Mouse (Mus musculus) heart, embryonic 13.5 days (tissue): ENCODE measurements around the gene Hoxb3. TPM values are rescaled to one million over a fixed set of nuclear protein-coding genes. Genes with fewer than 3 reads are reported as not detected.

Source experiments
- ATAC-seq: fragments of 200-750 bp; cut with Nextera tagmentation; 2 replicates; pipeline ENCODE4 v1.8.0; 2017; ENCODE audit warnings: moderate TSS enrichment; ENCODE audit not compliant: insufficient number of reproducible peaks, low FRiP score, low TSS enrichment; ENCODE audit errors: extremely low read depth
- H3K27ac ChIP-seq: fragments of 300-500 bp; sonication (generic); replicated peaks from 2 replicates; pipeline ENCODE4 v1.5.1; 2015; ENCODE audit warnings: moderate library complexity, mild to moderate bottlenecking, inconsistent platforms
- H3K27me3 ChIP-seq: fragments of 300-500 bp; sonication (generic); replicated peaks from 2 replicates; pipeline ENCODE4 v1.6.1; 2015; ENCODE audit warnings: mild to moderate bottlenecking, inconsistent platforms
- H3K36me3 ChIP-seq: fragments of 300-500 bp; sonication (generic); 2 replicates; pipeline ENCODE4 v1.6.1; 2015; ENCODE audit warnings: mild to moderate bottlenecking, inconsistent platforms
- H3K4me1 ChIP-seq: fragments of 300-500 bp; sonication (generic); 2 replicates; pipeline ENCODE4 v1.6.1; 2015; ENCODE audit warnings: inconsistent platforms
- H3K4me2 ChIP-seq: fragments of 300-500 bp; sonication (generic); 2 replicates; pipeline ENCODE4 v1.6.1; 2015; ENCODE audit warnings: inconsistent platforms, mild to moderate bottlenecking, moderate library complexity
- H3K4me3 ChIP-seq: fragments of 300-500 bp; sonication (generic); 2 replicates; pipeline ENCODE4 v1.5.1; 2015; ENCODE audit warnings: moderate library complexity, mild to moderate bottlenecking, inconsistent platforms
- H3K9ac ChIP-seq: fragments of 300-500 bp; sonication (generic); 2 replicates; pipeline ENCODE4 v1.6.1; 2015; ENCODE audit warnings: inconsistent platforms, mild to moderate bottlenecking, moderate library complexity
- H3K9me3 ChIP-seq: fragments of 300-500 bp; sonication (generic); 2 replicates; pipeline ENCODE4 v1.6.1; 2016; ENCODE audit warnings: inconsistent platforms
- WGBS: fragments of 180-500 bp; shearing (Covaris S2); methylation state at CpG from one replicate; pipeline ENCODE4 v1.1.7; 2015; ENCODE audit warnings: mixed read lengths; 5-methylcytosine and 5-hydroxymethylcytosine counted together
- polyA plus RNA-seq: library from polyadenylated mRNA; unstranded; fragments of >200 nt; fragmentation: Nextera tagmentation; extraction: Ambion mirVana; gene quantifications from 2 replicates; pipeline ENCODE4 v1.2.1, GENCODE M21; 2015

The Hoxb3 gene
- polyA plus RNA-seq, 1 experiment from 2014 or later, result 1.1 TPM

DNA sequence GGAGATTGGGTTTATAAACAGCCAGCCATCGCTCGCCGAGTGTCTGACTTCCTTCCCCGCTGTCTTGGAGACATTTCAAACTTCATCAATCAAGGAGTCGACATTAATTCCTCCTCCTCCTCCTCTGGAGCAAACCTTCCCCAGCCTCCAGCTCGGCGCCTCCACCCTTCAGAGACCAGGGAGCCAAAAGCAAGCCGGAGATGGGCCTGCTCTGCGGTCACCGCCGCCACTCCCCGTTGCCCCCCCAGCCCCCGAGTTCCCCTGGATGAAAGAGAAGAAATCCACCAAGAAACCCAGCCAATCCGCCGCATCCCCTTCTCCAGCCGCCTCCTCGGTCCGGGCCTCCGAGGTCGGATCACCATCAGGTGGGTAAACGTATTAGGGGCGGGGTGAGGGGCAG lies 28.7 kb downstream of the Hoxb3 start:
- peak overlapping the region; percentile 82 for H3K27ac ChIP-seq
- H3K4me2 ChIP-seq, result peak overlapping the region; percentile 69
- no peaks in the 10 kb centered on the region for H3K9me3 ChIP-seq
- peaks cover 30% of the 10 kb centered on the region for H3K4me1 ChIP-seq
- no peaks in the 10 kb centered on the region for H3K36me3 ChIP-seq
- 3% methylated on average over 22 of the region's 22 CpGs for WGBS
- ATAC-seq, result no peak
- H3K9ac ChIP-seq, result peak overlapping the region; percentile 82
- peaks cover 93% of the 10 kb centered on the region for H3K27me3 ChIP-seq
- H3K4me3 ChIP-seq, result peak overlapping the region; percentile 55

DNA sequence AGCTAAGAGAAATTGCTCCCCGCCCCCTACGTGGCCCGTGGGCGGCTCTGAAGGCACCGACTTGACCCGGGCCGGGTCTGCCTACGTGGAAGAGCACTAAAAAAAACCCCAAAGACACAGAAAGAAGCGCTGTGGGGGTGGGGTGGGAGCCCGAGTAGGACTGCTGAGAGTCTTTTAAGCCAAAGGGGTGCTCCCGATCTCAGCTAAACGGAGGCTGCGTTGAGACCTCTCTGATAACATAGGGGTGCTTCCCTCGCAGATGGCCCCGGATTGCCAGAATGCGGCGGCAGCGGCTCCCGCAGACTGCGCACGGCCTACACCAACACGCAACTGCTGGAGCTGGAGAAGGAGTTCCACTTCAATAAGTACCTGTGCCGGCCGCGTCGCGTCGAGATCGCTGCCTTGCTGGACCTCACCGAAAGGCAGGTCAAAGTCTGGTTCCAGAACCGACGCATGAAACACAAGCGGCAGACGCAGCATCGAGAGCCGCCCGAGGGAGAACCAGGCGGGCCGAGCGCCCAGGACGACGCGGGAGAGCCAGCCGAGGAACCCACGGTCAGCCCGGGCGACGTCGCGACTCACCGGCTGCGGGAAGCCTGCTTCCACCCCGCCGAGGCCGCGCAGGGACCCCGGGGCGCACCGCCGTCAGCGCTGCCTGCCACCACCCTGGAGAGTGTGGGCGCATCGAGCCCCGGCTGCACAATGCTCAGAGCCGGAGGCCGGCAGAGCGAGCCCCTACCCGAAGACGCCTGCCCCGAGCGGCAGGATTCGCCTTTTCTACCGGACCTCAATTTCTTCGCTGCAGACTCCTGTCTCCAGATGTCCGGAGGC lies 29.8 kb downstream of the Hoxb3 start:
- no peaks in the 10 kb centered on the region for H3K36me3 ChIP-seq
- peak overlapping the region; percentile 55 for H3K4me3 ChIP-seq
- peak overlapping the region; percentile 82 for H3K27ac ChIP-seq
- under 1% methylated on average over 75 of the region's 75 CpGs for WGBS
- H3K27me3 ChIP-seq, result peaks cover 95% of the 10 kb centered on the region
- H3K4me1 ChIP-seq, result peaks cover 30% of the 10 kb centered on the region
- H3K9ac ChIP-seq, result peak overlapping the region; percentile 82
- no peak for ATAC-seq
- no peaks in the 10 kb centered on the region for H3K9me3 ChIP-seq
- peak overlapping the region; percentile 69 for H3K4me2 ChIP-seq

DNA sequence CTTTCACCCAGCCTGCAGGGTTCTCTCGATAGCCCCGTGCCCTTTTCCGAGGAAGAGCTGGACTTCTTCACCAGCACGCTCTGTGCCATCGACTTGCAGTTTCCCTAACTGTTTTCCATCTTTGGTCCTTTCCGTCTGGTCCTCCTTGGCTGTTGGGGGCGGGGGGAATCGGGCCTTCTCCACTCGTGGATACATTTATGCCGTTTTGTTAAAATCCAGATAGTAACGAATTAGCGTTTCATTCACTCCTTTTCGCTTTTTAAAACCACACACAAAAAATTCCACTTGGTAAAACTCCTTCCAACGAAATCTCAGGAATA lies 30.4 kb downstream of the Hoxb3 start:
- 3% methylated on average over 14 of the region's 14 CpGs for WGBS
- peaks cover 94% of the 10 kb centered on the region for H3K27me3 ChIP-seq
- peak overlapping the region; percentile 69 for H3K4me2 ChIP-seq
- H3K27ac ChIP-seq, result peak overlapping the region; percentile 82
- no peaks in the 10 kb centered on the region for H3K36me3 ChIP-seq
- peak overlapping the region; percentile 82 for H3K9ac ChIP-seq
- H3K4me1 ChIP-seq, result peaks cover 25% of the 10 kb centered on the region
- peak overlapping the region; percentile 55 for H3K4me3 ChIP-seq
- H3K9me3 ChIP-seq, result no peaks in the 10 kb centered on the region
- ATAC-seq, result no peak

DNA sequence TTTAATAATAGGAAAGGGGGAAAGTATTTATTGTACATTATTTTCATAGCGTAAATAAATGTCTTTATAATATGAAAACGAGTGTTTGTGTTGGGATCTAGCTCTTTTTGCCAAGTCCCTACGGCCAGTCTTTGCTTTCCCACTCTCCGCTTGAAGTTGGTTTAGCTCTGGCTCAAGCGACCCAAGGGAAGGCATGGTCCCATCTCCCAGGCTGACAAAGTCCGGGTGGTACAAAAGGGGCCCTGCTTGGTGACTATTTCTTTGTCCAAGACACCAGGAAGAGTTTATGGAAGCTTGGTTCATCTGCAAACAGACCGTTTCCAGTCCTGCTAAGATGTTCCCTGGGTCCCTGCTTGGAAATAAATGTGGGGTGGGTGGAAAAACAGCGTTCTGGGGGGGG lies 30.8 kb downstream of the Hoxb3 start:
- H3K9ac ChIP-seq, result peak overlapping the region; percentile 78
- peaks cover 94% of the 10 kb centered on the region for H3K27me3 ChIP-seq
- no peak for ATAC-seq
- peak overlapping the region; percentile 69 for H3K27ac ChIP-seq
- peak overlapping the region; percentile 69 for H3K4me2 ChIP-seq
- no peaks in the 10 kb centered on the region for H3K36me3 ChIP-seq
- peak overlapping the region; percentile 55 for H3K4me3 ChIP-seq
- whole genome bisulfite sequencing, result 19% methylated on average over 8 of the region's 8 CpGs
- peaks cover 23% of the 10 kb centered on the region for H3K4me1 ChIP-seq
- H3K9me3 ChIP-seq, result no peaks in the 10 kb centered on the region

DNA sequence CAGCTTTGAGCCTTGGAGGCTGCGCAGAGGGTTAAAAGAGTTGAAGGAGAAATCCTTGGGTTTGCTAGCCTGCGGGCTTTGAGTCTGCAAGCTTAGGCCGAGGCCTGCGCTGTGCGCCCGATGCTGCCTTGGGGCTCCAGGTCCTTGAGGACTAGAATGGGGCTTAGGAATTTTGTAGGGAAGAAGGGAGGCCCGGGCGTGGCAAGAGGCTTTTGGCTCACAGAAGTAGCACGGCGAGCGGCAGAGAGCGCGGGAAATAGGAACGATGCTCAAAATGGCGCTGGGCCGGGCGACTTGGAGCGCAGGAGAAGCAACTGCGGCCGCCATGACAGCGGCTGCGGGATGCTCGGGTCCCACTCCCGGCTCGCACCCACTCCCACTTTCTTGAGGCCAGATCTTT lies 31.2 kb downstream of the Hoxb3 start:
- H3K4me3 ChIP-seq, result peak overlapping the region; percentile 55
- H3K4me2 ChIP-seq, result peak overlapping the region; percentile 69
- H3K9me3 ChIP-seq, result no peaks in the 10 kb centered on the region
- ATAC-seq, result no peak
- peaks cover 92% of the 10 kb centered on the region for H3K27me3 ChIP-seq
- 2% methylated on average over 25 of the region's 25 CpGs for WGBS
- H3K27ac ChIP-seq, result peak overlapping the region; percentile 69
- peaks cover 20% of the 10 kb centered on the region; the same call in 1 of the 2 replicates for H3K4me1 ChIP-seq
- H3K36me3 ChIP-seq, result no peaks in the 10 kb centered on the region
- H3K9ac ChIP-seq, result peak overlapping the region; percentile 78

DNA sequence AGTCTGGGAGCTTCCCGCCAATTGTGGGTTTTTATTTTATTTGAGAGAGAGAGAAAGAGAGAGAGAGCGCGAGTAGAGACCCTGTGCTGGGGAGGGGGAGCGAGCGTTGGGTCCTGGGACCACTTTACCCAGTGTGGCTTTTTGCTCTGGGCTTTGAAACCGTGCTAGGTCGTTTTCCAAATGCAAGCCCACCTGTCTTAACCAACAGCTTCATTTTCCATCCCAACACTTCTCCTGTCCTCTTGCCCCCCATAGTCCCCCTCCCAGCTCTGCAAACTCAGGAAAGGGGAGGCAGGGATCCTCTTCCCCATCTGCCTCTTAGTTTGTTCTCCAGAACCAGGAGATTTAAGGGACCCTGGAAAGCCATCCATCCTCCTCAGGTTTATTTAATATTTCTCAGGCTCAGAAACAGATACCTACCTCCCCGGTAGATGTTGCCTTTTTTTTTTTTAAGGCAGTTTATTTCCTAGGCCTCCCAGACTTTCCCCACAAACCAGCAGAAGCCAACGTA lies 31.7 kb downstream of the Hoxb3 start:
- H3K4me3 ChIP-seq, result peak overlapping the region; percentile 55
- H3K27ac ChIP-seq, result peak overlapping the region; percentile 69
- H3K9me3 ChIP-seq, result no peaks in the 10 kb centered on the region
- H3K4me1 ChIP-seq, result peaks cover 20% of the 10 kb centered on the region; the same call in 1 of the 2 replicates
- H3K4me2 ChIP-seq, result peak overlapping the region; percentile 69
- WGBS, result 9% methylated on average over 9 of the region's 9 CpGs
- H3K36me3 ChIP-seq, result no peaks in the 10 kb centered on the region
- H3K9ac ChIP-seq, result peak overlapping the region; percentile 78
- no peak for ATAC-seq
- peaks cover 92% of the 10 kb centered on the region for H3K27me3 ChIP-seq

DNA sequence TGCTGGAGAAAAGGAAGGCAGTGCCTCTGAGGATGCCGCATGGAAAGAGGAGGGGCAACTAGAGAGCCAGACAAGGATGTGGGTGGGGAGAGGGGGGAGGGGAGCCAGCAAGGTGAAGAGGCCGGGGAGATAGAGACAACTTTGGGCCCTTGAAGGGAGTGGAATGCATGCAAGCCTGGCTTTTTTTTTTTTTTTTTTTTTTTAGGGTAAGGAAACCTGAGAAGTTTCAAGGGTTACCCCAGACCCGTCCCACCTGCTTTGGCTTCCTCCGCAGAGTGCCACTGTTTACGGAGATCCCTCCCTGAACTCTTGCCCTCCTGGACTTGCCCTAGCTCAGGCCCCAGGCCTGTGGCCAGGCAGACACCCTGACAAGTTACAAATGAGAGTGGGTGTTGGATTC lies 40.7 kb downstream of the Hoxb3 start:
- no peak overlapping the region for H3K27ac ChIP-seq
- 15% methylated on average over 5 of the region's 5 CpGs for whole genome bisulfite sequencing
- no peak overlapping the region for H3K4me2 ChIP-seq
- H3K4me1 ChIP-seq, result peaks cover 5% of the 10 kb centered on the region
- H3K36me3 ChIP-seq, result no peaks in the 10 kb centered on the region
- no peak overlapping the region for H3K4me3 ChIP-seq
- H3K9ac ChIP-seq, result no peak overlapping the region
- peaks cover 91% of the 10 kb centered on the region for H3K27me3 ChIP-seq
- ATAC-seq, result no peak
- no peaks in the 10 kb centered on the region for H3K9me3 ChIP-seq

DNA sequence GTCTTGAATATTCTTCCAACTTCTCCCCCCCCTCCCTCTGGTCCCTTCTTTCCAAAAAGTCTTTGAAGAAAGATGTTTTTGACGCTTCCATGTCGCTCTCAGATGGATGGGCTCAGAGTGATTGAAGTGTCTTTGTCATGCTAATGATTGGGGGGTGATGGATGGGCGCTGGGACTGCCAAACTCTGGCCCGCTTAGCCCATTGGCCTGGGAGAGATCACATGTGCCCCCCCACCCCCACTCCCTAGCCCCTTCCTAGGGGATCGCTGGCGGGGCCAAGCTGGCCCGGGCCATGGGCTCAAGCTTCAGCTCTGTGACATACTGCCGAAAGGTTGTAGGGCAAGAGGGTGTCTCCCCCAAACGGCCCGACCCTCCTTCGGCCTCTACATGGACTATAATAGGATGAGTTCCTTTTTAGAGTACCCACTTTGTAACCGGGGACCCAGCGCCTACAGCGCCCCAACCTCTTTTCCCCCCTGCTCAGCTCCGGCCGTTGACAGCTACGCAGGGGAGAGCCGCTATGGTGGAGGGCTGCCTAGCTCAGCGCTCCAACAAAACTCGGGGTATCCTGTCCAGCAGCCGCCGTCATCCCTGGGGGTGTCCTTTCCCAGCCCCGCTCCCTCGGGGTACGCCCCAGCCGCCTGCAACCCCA lies 42.4 kb downstream of the Hoxb3 start, which contains the start of gene Hoxb1:
Hoxb1 (plus strand) TSS at position 312 of the 651 bp plus-strand sequence.
- H3K27ac ChIP-seq, result no peak within 1 kb of the TSS
- peak within 1 kb of the TSS; percentile 32 for H3K4me3 ChIP-seq
- peaks cover 5% of the 10 kb centered on the region for H3K4me1 ChIP-seq
- WGBS, result 7% methylated on average over 26 of the region's 26 CpGs
- H3K9ac ChIP-seq, result no peak within 1 kb of the TSS
- peak within 1 kb of the TSS; percentile 42 for H3K4me2 ChIP-seq
- no peak for ATAC-seq
- H3K9me3 ChIP-seq, result no peaks in the 10 kb centered on the region
- H3K27me3 ChIP-seq, result peaks cover 96% of the 10 kb centered on the region
- no peaks in the 10 kb centered on the region for H3K36me3 ChIP-seq

DNA sequence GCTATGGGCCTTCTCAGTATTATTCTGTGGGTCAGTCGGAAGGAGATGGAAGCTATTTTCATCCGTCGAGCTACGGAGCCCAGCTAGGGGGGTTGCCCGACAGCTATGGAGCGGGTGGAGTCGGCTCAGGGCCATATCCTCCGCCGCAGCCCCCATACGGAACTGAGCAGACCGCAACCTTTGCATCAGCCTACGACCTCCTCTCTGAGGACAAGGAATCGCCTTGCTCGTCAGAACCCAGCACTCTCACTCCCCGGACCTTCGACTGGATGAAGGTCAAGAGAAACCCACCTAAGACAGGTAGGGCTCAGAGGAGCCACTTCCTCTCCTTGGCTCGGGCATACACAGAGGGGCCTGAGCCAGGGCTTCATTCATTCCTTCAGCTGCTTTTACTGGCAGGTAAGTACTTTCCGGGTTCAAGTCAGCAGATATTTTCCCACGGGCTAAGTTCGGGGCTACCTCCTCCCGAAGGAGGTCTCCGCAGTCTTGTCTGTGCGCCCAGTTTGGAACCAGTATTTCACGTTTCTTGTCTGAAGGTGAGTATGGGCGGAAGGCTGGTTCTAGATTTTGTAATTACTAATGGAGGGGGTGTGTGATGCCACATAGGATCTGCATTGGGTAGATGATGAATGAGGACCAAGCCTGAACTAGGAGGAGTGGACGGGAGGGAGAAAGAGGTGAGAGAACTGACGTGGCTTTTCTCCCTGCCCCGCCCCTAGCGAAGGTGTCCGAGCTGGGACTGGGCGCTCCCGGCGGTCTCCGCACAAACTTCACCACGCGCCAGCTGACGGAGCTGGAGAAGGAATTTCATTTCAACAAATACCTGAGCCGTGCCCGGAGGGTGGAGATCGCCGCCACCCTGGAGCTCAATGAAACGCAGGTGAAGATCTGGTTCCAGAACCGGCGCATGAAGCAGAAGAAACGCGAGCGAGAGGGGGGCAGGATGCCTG lies 43.2 kb downstream of the Hoxb3 start:
- Histone ChIP-seq H3K4me2 (peak overlapping the region; percentile 42), H3K4me1 (peaks cover 5% of the 10 kb centered on the region), H3K4me3 (peak overlapping the region; percentile 32), H3K27me3 (peaks cover 99% of the 10 kb centered on the region), H3K9ac (no peak overlapping the region), H3K27ac (no peak overlapping the region), H3K36me3 (no peaks in the 10 kb centered on the region), H3K9me3 (no peaks in the 10 kb centered on the region)
- no peak for ATAC-seq
- 3% methylated on average over 47 of the region's 47 CpGs for WGBS

DNA sequence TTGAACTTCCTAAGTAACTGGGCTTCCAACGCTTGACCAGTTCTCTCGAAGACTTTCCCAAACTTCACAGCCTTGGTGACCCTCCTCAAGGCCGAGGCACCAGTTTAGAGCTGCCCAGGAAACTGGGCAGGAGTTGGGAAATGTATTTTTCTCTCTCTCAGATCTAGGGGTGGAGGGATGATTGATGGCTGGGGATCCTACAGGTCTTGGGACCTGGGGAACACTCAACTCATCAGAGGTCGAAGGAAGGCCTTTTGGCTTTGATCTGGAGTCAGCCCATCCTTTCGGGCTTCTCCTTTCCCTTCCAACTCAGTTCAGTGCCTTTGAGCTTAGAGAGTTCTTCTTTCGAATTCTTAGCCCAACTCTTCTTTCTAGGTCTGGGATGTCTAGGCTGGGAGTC lies 44.0 kb downstream of the Hoxb3 start:
- 23% methylated on average over 6 of the region's 6 CpGs for WGBS
- no peaks in the 10 kb centered on the region for H3K9me3 ChIP-seq
- peaks cover 5% of the 10 kb centered on the region for H3K4me1 ChIP-seq
- no peak overlapping the region for H3K4me3 ChIP-seq
- H3K9ac ChIP-seq, result no peak overlapping the region
- no peak overlapping the region for H3K27ac ChIP-seq
- H3K4me2 ChIP-seq, result no peak overlapping the region
- H3K27me3 ChIP-seq, result peaks cover 99% of the 10 kb centered on the region
- no peaks in the 10 kb centered on the region for H3K36me3 ChIP-seq
- no peak for ATAC-seq

DNA sequence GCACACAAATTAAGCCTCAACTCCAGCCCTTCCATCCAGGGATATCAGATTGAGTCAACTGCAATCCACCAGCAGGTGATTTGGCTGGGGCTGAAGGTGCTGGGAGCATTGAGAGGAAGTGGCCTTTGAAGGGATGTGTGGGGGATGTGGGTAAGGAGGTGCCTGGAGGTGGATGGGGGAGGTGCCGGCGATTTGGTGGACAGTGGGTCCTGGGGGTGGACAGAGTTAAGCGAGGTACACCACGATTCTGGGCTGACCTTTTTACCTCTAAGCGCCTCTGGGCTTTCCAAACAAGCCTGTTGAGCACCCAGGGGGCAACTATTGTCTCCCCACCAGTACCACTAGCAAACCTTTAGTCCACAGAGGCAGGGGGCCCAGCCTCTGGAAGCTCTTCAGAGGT lies 45.6 kb downstream of the Hoxb3 start:
- no peak overlapping the region for H3K4me3 ChIP-seq
- peaks cover 99% of the 10 kb centered on the region for H3K27me3 ChIP-seq
- 26% methylated on average over 5 of the region's 5 CpGs for WGBS
- ATAC-seq, result no peak
- H3K9me3 ChIP-seq, result no peaks in the 10 kb centered on the region
- no peak overlapping the region for H3K4me2 ChIP-seq
- H3K27ac ChIP-seq, result no peak overlapping the region
- H3K4me1 ChIP-seq, result peaks cover 10% of the 10 kb centered on the region
- H3K36me3 ChIP-seq, result no peaks in the 10 kb centered on the region
- no peak overlapping the region for H3K9ac ChIP-seq
